Mouse (Mus musculus) C2C12 (cell line): Measurements from ENCODE around the gene Mterf4.

Experiments used
- CTCF ChIP-seq: IDR thresholded peaks from one replicate; pipeline ENCODE4 v1.5.1; 2011; ENCODE audit not compliant: control insufficient read depth, insufficient read depth, insufficient read length
- FOSL1 ChIP-seq: IDR thresholded peaks from one replicate; pipeline ENCODE4 v1.8.0; 2011; ENCODE audit warnings: mild to moderate bottlenecking, low read length; ENCODE audit not compliant: poor library complexity, insufficient read depth, severe bottlenecking

- no peak for TF ChIP-seq FOSL1
- TF ChIP-seq CTCF = no peak
These were observed 28.7 kb downstream of the Mterf4 start for GRCm38 (mm10) chr1:93277041-93277440.
